Mouse (Mus musculus): Measurements from ENCODE around the gene Cabp2.
A peak's percentile ranks its signal among the peaks of the same experiment; 100 is the strongest.
"Not testable (repeated sequence)": the region's sequence is repeated elsewhere in the genome, so short reads cannot be mapped to it uniquely, and the experiment has no call there.

Cabp2 gene

DNA sequence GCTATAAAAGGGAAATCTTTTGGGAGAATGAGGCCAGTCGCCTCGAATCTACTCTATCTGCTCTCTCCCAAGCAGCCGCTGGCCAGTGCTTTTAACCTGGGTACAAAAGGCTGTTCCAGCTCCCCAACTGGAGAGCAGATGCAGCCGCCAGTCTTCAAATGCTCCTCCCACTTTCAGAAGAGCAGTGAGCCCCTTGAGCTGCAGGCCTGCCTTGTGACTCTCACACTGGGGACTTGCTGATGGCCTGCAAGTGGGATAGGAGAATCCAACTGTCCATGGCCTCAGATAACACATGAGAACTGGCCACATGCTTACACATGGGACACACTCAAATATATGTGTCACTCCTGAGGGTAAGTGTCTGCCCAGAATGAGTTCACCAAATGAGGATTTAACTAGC is 24.7 kb upstream of the Cabp2 start:
- DNase-seq: no peak

DNA sequence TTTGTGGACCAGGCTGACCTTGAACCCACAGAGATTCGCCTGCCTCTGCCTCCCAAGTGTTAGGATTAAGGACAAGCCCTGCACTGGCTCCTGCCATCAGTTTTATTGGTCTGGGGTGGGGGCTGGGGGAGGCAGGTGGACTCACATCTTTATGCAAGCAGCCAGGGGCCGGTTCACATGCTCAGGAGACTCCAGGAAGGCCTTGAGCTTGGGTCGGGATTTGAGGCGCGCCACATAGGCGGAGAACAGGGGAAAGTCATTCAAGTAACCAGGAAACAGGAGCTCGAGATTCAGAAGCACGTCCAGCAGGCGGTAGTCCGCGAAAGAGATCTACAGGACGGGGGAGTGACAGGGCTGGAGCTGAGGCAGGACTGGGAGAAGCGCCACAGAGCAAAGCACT is 24.0 kb upstream of the Cabp2 start:
- no peak for DNase-seq

- DNase-seq: no peak
Measured at GRCm38 (mm10) chr19:4057962-4058361, 23.4 kb upstream of the Cabp2 start.

DNA sequence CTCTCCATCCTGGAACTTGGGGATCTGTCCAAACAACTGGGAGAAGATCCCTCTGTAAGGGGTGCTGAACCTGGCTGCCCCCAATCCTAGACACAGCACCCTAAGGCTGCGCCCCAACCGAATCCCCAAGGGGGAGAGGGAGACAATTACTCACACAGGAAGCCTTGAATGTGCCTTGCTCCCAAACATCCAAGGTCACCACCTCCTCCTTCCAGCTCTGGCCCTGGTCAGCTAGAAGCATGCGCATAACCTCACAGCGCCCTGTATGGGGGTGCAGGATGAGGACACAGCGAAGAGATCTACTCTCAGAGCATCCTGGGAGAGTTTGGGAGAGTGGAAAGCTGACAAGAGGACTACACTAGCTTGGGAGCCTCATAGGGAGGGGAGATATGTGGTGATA is 22.8 kb upstream of the Cabp2 start:
- no peak for DNase-seq

DNA sequence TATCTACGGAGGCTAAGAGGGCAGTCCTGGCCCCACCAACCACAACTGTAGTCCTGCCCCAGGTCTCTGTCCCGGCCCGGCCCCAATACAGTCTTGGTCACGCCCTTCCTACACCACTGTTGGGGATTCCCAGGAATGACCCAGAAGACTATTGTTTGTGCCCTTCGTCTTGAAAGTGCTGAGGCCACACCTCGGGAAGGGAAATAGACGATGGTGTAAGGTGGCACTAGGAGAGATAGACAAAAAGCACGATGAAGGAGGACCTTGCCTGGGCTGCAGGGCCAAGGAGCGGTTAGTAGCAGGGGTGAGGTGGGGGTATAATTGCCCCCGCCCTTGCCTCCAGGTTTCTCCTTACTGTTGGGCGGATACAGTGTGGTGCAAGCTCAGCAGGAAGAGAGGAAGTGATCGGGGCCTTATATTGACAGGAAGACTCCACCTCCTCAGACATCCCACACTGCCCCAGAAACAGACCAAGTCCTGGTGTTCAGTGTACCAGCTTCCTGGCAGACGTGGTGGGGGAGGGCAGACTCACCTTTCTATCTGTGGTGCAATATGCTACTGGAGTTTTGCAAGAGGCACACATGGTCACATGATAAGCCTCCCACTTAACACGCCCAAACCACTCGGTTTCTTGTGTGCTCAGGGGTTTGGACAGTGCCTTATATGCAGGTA is 22.2 kb upstream of the Cabp2 start, which contains the start of gene Gstp3:
Gene Gstp3 (minus strand): TSS at position 501 of the 672 bp plus-strand sequence.
- no peak for DNase-seq

DNA sequence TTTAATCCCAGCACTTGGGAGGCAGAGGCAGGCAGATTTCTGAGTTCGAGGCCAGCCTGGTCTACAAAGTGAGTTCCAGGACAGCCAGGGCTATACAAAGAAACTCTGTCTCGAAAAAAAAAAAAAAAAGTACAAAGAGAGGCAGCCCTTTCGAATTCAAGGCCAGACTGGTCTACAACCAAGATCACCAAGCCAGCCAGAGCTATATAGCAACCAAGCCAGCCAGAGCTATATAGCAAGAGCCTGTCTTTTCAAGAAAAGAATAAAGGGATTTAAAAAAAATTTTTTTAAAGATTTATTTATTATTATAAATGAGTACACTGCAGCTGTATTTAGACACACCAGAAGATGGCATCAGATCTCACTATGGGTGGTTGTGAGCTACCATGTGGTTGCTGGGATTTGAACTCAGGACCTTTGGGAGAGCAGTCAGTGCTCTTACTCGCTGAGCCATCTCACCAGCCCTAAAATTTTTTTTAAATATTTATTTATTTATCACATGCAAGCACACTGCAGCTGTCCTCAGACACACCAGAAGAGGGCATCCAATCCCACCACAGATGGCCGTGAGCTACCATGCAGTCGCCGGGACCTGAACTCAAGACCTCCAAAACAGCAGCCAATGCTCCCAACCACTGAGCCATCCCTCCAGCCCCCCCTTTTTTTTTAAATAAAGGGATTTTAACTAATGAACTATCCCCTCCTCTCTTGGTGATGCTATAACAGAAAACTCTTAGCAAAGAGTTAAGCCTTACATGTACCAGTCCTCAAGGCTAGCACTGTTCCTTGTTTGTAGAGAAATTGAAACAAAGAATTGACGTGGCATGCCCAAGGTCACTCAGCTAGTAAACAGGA is 21.1 kb upstream of the Cabp2 start:
- DNase-seq: not testable (repeated sequence)

DNA sequence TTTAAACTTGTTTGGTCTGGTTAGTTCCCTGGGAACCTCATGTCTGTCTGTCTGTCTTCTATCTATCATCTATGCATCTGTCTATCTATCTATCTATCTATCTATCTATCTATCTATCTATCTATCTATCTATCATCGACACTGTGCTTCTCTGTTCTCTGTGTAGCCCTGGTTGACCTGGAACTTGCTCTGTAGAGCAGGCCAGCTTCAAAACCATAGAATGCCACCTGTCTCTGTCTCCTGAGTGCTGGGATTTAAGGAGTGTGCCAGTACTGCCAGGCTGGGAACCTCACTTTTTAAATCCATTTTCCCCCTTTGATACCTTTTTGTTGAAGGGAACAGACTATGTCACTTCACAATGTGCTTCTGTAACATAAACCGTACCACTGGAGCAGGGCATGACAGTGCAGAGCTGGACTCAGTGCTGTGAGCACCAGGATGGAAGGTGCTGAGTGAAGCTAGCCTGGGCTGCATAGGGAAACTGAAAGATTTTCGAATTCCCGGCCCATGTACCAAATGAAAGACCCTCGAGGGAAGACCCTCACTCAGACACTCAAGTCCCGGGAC is 20.4 kb upstream of the Cabp2 start:
- DNase-seq: no peak

GRCm38 (mm10) chr19:4063357-4063756 is 18.0 kb upstream of the Cabp2 start:
- DNase-seq: not testable (repeated sequence)

DNA sequence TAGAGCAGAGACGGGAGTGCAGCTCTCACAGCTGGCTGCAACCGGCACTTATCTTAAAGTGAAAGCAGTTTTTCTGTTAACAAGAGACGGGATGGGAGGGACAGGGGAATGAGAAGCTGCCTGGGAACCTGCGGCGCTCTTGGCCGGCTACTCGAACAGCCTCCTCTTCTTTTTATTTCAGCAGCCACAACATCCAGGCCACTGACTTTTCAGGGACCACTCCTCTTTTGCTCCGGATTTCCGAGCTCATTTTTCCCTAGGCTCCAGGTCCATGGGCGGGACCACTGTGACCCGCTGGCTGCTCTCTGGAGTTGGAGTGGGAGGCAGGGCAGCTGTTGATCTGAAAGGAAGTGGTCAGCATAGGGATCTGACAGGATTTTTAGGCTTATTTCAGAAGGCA is 16.9 kb upstream of the Cabp2 start:
- not testable (repeated sequence) for DNase-seq

DNA sequence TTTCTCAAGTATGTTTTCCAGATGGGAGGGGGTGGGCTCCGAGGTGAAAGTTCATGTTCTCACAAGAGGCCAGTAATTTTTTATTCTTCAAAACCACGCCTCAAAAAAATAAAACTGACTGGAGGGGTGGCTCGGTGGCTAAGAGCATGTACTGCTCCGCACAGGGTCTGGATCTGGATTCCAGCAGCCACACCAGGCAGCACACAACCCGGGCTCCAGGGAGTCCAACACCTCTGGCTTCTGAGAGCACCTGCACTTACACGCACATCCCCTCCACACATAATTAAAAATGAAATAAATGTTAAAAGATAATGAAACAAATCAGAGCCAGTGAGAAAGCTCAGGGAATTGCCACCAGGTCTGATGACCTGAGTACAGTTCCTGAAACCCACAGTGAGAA is 15.1 kb upstream of the Cabp2 start:
- no peak for DNase-seq

DNA sequence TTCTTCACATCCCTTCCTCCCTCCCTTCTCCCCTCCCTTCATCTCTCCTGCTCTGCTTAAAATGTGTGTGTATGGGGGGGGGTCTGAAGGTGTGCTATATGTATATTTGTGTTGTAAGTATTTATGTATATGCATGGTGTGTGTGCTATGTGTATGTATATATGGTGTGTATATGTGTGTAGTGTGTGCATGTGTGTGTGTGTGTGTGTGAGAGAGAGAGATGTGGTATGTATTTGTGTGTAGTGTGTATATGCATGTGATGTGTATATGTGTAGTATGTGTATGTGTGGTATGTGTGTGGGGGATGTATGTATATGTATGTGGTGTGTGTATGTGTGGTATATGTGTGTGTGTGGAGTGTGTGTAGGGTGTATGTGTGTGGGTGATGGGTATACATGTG is 14.5 kb upstream of the Cabp2 start:
- no peak for DNase-seq

- DNase-seq: not testable (repeated sequence)
Measured at GRCm38 (mm10) chr19:4068242-4068641, 13.1 kb upstream of the Cabp2 start.

GRCm38 (mm10) chr19:4068717-4069410 is 12.5 kb upstream of the Cabp2 start:
- DNase-seq: no peak

DNA sequence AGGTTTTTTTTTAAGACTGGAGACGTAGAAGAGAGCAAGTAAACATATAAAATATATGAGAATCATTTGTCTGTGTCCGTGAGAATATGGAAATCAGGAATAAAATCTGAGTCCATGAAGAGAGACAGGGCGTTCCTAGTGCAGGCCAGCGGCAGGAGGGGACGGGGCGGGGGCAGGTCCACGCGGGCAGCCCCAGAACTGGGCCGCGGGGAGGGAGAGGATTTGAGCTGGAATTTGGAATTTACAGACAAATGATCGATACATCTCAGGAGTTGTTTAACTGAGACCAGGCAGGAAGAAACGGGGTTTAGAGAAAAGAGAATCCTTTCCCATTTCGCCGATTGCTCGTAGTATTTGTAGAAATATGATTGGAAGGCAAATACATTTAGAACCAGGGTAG is 11.1 kb upstream of the Cabp2 start:
- DNase-seq: no peak

- DNase-seq: no peak
Measured at GRCm38 (mm10) chr19:4070756-4071155, 10.6 kb upstream of the Cabp2 start.

- DNase-seq: no peak
Measured at GRCm38 (mm10) chr19:4071406-4071805, 10.0 kb upstream of the Cabp2 start.

DNA sequence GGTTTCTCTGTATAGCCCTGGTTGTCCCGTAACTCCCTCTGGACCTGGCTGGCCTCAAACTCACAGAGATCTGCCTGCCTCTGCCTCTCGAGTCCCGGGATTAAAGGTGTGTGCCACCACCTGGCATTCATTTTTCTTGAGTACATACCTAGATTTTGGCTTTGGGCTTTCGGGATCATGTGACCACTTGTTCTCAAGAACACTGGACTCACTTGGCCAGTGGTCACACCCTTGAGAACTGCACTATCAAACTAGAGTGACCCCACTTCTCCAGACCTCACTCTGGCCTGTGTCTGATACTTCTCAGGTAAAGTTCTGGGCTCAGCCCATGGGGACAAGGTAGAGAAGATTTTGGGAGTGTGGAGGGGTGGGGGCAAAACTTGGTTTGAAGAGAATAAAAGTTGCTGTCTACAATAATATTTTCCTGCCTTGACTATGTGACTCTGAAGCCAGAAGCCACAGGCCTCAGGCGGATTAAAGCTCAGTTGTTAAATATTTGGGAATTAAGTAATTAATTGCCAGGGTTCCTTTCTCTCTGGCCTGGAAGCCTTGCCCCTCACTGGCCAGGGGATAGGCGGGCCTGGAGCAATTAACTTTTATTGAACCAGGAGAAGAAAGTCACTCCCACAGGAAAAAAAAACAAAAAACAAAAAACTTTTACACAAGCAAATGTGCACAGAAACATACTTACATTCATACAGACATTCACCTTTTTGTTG is 8.5 kb upstream of the Cabp2 start:
- no peak for DNase-seq

DNA sequence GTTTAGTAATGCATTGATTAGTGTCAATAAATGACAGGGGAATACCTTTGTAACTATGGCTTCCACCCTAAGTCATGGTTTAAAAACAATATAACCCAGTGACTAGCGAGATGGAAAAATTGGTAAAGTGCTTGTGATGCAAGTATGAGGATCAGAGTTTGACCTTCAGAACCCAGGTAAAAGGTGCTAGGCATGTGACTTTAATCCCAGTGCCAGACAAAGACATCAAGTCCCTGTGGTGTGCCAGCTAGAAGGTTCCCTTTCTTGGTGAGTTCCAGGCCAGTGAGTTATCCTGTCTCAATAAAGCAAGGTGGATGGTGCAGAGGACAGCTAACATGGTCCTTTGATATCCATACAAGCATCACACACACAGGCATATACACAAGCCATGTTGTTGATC is 5.8 kb upstream of the Cabp2 start:
- no peak for DNase-seq

- DNase-seq: peak; percentile 61
Measured at GRCm38 (mm10) chr19:4079594-4079993, 1.8 kb upstream of the Cabp2 start.

GRCm38 (mm10) chr19:4080511-4081009 is 818 bp upstream of the Cabp2 start:
- DNase-seq: peak; percentile 94

DNA sequence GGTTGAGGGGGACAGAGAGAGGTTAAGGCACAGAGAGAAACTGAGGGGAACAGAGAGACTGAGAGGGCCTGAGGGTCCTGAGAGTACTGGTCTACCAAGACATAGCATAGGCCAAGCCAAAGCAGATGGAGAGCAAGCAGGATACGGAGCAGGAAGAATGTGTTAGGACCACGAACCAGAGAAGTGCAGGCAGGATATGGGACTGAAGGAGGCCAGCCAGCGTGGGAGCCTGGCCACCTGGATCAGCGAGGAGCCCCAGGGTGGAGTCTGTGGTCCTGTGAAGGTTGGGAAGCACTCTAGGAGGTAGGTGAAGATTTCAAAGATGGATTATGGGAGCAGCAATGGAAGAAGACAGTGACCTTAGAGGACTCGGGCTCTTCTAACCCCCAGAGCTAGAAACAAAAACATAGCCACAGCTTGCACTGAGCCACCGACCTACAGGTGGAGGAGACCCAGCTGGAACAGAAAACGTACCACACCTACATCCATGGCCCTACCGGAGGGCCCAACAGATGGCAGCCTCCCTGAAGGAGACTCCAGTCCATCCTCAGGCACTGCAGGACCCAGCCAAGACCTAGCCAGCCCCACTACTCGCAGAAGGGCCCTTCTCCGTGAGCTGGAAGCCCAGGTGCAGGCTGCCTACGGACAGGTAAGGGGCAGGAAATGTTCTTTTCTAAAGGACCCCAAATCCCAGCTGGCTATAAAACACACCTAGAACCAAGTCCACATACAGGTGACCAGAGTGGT is 1.0 kb downstream of the Cabp2 start:
- DNase-seq: peak; percentile 66

DNA sequence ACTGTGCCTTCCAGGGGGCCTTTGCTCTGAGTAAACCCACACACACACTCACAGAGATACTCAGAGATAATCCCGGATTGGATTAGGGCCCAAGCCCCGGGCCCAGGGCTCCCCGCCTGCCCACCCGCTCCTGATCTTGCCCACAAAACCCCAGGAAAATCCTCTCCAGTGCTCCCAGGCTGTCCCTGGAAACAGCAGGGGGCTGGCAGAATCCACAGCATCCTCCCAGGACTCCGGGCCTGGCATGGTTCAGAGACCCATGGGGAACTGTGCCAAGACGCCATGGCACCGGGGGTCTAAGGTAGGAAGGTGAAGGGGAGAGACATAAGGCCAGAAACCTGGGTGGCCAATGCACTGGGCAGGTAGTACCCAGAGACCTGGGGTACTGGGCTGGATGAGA is 1.9 kb downstream of the Cabp2 start:
- peak; percentile 49 for DNase-seq

All from cerebellum, adult 9-10 months (tissue).